Mouse (Mus musculus) CD4-positive, CD25-positive, alpha-beta regulatory T cell, adult 4 months (primary cell): ENCODE measurements around the gene Scd3. TPM values are rescaled to one million over a fixed set of nuclear protein-coding genes. Genes with fewer than 3 reads are reported as not detected.

ENCODE experiments used
- ATAC-seq: one replicate; pipeline ENCODE4 v1.8.0; 2017
- polyA plus RNA-seq, 2 experiments: library from polyadenylated mRNA; unstranded; fragments of 100-300 nt; shearing (Covaris generic); gene quantifications; one replicate each; pipeline ENCODE4 v1.2.1; 2017

Scd3 gene
- not detected for polyA plus RNA-seq

- no peak for ATAC-seq
Observed at GRCm38 (mm10) chr19:44203015-44203564, at the start of gene Scd3. Gene Scd3 (plus strand): TSS chr19:44203269.

- ATAC-seq: no peak
Observed at GRCm38 (mm10) chr19:44153781-44154180, 49.3 kb upstream of the Scd3 start.

- ATAC-seq: no peak
Observed at GRCm38 (mm10) chr19:44157005-44157404, 46.1 kb upstream of the Scd3 start.

GRCm38 (mm10) chr19:44159386-44159785, 43.7 kb upstream of the Scd3 start:
- ATAC-seq: no peak

GRCm38 (mm10) chr19:44161515-44161914, 41.6 kb upstream of the Scd3 start:
- no peak for ATAC-seq

- no peak for ATAC-seq
Observed at GRCm38 (mm10) chr19:44174835-44175234, 28.2 kb upstream of the Scd3 start.

GRCm38 (mm10) chr19:44176741-44177140, 26.3 kb upstream of the Scd3 start:
- ATAC-seq: no peak

GRCm38 (mm10) chr19:44180502-44180901, 22.6 kb upstream of the Scd3 start:
- ATAC-seq: no peak

- ATAC-seq: no peak
Observed at GRCm38 (mm10) chr19:44183968-44184367, 19.1 kb upstream of the Scd3 start.

GRCm38 (mm10) chr19:44189056-44189455, 14.0 kb upstream of the Scd3 start:
- ATAC-seq: no peak

- no peak for ATAC-seq
Observed at GRCm38 (mm10) chr19:44192342-44192741, 10.7 kb upstream of the Scd3 start, which contains the start of gene Pkd2l1. Gene Pkd2l1 (minus strand): TSS chr19:44192442.

GRCm38 (mm10) chr19:44193906-44194305, 9.2 kb upstream of the Scd3 start:
- no peak for ATAC-seq

GRCm38 (mm10) chr19:44195138-44195537, 7.9 kb upstream of the Scd3 start:
- ATAC-seq: peak; percentile 45

GRCm38 (mm10) chr19:44197053-44197852, 5.8 kb upstream of the Scd3 start:
- ATAC-seq: no peak

GRCm38 (mm10) chr19:44198494-44198893, 4.6 kb upstream of the Scd3 start:
- no peak for ATAC-seq

GRCm38 (mm10) chr19:44198964-44199363, 4.1 kb upstream of the Scd3 start:
- ATAC-seq: no peak

GRCm38 (mm10) chr19:44207079-44207478, 4.0 kb downstream of the Scd3 start:
- ATAC-seq: no peak

GRCm38 (mm10) chr19:44215255-44215654, 12.2 kb downstream of the Scd3 start:
- ATAC-seq: no peak

- no peak for ATAC-seq
Observed at GRCm38 (mm10) chr19:44217958-44218525, 15.0 kb downstream of the Scd3 start.

GRCm38 (mm10) chr19:44225728-44226127, 22.7 kb downstream of the Scd3 start:
- no peak for ATAC-seq

- ATAC-seq: no peak
Observed at GRCm38 (mm10) chr19:44229776-44230175, 26.7 kb downstream of the Scd3 start.

GRCm38 (mm10) chr19:44230212-44230611, 27.1 kb downstream of the Scd3 start:
- ATAC-seq: no peak

- no peak for ATAC-seq
Observed at GRCm38 (mm10) chr19:44231608-44232151, 28.6 kb downstream of the Scd3 start.
